Mouse (Mus musculus): Measurements from ENCODE around the gene Tec.

The Tec gene

DNA sequence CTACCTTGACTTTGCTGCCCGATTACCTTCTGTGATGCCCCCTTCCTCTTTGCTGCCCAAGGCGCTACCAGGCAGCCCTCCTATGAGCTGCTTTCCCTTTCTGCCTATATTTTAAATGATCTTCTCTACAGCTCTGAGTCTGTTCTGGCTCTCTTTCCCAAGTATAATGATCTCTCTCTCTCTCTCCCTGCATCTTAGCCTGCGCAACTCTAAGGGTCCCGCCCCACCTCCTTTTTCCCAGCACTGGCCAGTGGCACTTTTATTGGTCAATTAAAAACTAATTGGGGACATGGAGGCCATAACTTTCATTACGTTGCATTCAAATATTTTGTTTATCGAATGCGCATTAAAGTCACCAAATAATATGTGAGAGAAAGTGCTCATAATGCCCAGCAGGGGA is 20.0 kb upstream of the Tec start:
- DNase-seq = no peak

DNA sequence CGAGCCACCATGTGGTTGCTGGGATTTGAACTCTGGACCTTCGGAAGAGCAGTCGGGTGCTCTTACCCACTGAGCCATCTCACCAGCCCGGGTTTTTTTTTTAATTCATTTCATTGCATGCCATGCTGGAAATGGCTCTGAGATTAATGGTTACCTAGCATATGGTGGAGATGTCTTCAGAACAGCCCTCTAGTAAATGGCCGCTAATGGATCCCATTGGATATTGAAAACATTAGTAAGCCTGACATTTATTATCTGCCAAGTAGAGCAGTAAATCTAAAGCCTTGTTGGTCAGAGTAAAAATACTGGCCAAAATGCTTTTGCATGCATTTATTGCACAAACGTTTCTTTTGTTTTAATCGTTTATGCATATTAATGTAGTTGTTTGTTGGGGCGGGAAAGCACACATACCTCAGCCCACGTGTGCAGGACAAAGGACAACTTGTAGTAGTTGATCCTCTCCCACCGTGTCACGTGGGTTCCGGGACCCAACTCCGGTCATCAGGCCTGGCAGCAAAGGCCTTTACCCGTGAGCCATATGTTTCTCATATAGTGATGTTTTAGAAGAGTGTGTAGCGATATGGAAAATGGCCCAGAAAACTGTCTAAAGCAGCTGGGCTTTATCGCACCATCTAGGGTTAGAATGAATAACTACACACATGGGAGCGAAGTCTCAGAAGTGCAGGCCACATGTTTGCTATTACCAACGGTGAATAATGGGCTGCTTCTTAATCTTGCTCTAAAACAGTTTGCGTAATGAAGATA is 18.4 kb upstream of the Tec start:
- no peak for DNase-seq

DNA sequence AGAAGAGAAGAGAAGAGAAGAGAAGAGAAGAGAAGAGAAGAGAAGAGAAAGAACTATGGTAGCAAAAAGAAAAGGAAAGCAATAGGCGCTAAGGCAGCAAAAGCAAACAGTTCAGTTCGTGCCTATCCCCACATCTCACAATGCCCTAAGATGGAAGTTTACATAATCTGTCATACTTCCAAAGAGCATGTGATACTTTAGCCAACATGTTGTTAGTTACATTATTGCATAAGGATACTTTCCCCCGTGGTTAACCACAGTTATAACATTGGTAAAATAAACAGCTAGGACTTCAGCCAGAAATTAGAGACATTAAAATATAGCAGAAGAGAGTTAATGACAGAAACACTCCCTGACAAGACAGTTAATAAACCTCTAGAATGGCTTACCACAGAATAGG is 15.4 kb upstream of the Tec start:
- DNase-seq = no peak

DNA sequence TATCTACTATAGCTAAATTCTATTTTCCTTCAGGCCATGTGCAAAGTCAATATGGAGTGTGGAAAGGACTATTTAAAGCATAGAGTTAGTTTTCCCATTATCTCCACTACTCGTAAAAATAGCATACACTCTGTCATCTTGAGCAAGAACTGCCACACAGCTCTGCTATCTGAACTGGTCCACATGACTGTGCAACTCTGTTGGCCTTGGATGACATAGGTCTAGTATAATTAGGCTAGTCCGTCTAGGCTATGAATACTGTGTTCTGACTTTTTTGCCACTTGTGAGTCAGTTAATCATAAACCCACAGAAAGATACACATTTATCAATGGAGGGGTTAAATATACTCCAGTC is 14.1 kb upstream of the Tec start:
- no peak for DNase-seq

DNA sequence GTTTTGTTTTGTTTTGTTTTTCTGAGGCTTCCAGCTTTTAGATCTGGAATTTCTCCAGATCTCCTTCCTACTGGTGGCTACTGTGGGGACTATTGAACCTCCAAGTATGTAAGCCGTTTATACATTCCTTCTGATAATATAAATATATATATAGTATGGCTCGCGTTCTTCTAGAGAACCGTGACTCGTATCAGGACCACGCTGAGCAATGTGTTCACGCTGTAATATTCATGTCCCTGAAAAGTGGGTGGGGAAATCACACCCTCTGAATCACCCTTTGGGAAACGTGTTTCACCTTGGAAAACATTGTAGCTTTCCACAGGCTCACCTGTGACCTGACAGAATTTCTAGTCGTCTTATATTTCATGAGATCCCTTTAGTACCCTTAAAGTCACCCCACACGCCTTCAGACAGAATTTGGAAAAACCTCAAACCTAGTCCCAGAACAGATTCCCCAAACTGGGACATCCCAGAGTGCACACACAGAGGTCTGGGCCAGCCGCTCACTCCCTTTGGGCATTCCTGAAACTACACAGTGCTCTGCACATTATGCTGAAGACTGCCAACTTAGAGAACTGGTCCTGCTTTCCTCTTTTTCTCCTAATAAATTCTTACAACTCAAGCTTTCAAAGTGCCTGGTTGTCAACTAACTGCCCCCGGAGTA is 13.6 kb upstream of the Tec start:
- no peak for DNase-seq

DNA sequence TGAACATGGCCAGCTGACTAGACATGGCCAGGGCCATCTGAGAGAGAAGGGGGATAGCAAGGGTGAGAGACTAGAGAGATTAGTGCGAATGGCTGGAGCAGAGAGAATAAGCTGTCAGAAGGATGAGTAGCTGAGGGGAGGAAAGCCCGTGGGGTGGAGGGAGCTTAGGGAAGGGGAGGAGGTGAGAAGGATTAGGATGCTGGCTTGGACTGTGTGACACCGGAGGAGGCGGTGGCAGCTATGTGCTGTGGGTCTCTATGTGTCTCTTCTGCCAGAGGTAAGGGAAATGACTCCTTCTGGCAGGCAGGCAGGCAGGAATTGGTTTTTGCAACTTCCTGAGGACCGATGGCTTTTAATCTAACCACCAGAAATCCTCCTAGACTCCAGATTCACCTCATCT is 11.5 kb upstream of the Tec start:
- no peak for DNase-seq

DNA sequence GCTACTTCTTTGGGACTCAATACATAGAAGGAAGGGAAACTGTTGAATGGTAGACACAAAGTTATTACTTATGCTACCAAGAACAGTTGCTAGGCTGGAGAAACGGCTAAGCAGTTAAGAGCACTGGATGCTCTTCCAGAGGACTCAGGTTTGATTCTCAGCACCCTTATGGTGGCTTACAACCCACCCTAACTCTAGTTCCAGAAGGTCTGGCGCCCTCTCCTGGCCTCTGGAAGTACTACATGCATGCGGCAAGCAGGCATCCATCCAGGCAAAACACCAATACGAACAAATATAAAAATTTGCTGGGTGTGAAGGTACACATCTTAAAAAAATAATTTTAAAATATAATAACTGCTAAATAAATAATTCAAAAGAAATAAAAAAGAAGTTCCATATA is 2.8 kb upstream of the Tec start:
- no peak for DNase-seq

DNA sequence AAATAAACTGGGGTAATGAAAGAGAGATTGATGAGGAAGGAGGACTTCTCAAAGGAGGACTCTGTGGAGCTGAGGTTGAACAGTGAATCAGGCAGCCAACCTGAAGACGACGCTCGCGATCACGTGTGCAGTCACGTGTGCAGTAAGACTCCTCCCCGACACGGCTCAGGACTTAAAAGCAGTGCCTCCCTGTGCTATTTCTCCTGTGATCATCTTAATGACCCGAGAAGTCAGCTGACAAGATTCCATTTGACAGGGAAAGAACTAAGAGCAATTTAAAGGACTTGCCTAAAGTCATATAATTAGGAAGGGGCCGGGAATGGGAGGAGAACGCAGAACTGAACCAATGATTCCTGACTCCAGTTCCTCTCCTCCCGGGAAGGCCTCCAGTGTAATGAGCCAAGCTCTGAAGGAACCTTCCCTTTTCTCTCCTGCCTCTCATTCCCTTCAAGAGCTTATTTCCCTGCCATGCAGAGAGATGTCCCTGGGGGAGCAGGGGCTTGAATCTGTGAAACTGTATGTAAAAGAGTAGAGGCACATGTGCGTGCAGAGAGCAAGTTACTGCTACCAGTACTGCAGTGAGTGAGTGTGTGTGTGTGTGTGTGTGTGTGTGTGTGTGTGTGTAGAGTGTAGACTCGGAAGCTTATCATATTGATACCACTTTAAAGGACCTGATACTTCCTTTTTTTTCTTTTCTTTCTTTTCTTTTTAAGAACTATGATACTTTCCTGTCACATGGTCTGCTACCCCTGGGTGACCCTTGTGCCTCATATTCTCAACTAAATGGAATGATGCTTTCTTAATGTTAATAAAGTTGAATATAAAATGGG is 1.7 kb upstream of the Tec start:
- peak; percentile 58 to 82 for DNase-seq

DNA sequence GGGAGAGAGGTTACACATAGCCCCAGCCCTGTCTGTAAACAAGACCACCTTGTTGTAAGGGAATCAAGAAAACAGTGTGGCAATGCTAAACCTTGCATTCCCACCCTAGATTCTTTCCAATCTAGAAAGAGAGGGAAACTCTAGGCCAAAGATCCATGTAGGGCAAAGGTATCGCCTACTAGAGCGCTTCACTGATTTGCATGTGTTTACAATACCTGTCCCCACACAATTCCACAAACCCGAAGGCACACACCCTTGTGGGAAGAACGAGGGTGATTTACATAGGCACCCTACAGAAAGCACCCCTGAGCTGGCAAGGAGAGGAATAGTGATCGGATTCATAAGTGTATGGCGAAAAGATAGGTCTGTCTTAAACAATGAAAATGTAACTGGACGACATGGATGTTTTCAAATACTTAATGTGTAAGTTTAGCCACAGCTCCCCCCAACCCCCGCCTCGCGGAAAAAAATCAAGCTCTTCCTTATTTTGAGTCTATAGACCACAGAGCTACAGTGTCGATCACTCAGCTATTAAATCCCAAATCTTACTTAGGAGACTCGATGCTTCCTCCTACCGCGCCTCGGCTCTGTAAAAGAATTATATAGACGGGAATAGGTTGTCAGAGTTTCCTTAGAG is 1.1 kb downstream of the Tec start:
- DNase-seq = no peak

DNA sequence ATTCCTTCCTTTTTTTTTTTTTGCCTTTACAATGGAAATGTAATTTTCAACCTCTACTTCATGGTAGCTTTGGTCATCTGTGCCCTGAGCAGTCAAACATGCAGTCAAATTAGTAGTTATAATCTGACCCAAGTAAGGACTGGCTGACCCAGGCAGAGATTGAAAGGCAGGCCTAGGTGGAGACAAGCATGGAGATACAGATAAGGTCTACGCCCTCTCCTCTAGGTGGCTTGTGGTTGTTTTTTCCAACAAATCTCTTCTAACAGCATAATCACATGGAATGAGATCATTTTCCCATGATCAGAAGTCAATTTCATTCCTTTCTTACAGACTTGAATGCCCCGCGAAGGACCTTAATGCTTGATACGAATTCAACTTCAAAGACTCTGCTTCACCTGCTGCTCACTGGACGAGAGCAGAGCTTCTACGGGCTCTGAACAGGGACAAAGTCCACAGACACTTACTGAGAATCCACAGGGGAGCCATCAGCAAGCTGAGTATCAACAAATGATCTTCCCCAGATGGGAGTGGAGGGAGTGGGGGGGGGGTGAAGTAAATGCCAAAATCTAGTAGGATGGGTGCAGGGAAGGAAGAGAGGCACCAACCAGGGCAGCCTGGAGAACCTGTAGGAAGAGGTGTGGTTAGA is 1.9 kb downstream of the Tec start:
- DNase-seq = no peak

DNA sequence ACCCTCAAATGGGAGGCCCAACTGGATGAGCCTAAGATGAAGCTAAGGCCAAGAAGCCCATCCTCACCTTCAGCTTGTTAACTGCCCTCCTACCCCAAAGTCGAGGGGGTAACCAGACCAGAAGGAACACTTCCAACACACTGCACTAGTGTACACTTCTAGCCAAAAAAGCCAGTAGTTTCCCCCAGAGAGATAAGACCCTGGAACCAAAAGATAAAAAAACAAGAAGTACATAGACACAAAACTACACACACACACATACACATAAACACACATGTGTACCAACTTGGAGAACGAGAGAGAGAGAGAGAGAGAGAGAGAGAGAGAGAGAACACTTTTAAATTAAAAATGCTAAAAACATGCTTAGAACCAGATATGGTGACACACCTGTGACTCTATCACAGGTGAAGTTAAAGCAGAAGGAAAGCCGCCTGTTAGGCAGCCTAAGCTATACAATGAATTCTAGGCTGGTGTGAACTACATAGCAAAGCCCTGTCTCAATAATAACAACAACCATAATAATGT is 3.6 kb downstream of the Tec start:
- DNase-seq = no peak

DNA sequence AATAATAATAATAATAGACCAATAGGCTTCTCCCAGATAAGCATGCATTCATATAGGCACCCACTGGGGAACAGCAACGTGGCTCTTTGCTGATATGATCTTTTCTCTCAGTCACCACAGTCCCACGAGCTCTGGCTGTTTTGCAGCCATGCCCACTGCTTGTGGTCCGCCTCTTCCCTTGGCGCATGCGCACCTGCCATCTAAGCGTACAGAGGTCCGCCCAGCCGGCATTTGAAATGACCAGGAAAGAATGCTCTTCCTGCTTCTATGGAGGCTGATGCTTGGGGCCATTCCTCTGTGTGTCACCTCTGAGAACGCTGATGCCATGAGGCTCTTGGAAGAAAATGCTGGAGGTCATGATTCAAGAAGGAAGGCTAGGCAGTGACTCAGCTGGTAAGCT is 5.1 kb downstream of the Tec start:
- DNase-seq = no peak

DNA sequence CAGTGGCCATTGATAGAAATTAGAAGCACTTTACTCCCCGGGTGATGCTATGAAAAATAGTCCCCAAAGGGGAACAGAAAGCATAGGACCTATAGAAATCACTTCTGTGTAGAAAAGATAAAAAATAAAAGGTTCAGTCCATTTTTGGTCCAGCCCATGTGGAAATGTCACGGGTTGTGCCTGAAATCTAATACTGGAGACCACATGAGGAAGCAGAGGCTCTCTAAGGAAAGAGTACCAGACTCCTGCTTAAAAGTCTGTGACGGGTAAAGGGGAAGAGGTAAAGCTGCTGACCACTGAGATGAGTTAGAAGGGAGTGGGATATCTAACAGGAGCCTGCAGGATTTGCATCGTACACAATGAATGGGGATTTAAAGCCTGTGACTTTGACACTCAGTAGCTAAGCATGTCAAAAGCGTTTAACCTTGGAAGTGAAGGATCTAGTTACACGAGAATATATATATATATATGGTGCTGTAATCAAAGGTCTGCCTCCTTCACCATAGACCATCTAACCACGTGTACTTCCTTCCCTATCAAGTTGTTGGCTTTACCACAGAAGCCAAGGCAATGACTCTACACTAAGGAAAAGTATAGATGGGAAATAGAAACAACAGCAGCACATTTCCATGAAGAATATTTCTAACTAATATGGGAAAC is 6.4 kb downstream of the Tec start:
- no peak for DNase-seq

DNA sequence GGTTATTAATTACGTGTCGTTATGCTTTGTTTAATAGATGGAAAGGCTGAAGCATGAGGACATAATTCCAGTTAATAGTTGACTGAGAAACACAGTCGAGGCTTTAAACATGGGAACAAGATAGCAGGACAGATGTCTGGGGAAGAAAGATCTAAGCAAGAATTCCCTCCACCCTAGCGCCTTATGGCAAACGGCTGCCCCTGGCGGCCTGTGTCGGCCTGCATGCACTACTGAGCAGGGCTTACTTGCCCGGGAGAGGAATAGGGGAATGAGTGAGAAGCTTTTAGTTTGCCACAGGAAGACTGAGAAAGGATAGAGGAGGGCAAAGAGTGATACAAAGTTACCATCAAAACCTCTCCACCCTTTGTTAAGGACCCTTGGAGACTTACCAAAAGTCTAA is 7.4 kb downstream of the Tec start:
- peak; percentile 46 to 63 for DNase-seq

DNA sequence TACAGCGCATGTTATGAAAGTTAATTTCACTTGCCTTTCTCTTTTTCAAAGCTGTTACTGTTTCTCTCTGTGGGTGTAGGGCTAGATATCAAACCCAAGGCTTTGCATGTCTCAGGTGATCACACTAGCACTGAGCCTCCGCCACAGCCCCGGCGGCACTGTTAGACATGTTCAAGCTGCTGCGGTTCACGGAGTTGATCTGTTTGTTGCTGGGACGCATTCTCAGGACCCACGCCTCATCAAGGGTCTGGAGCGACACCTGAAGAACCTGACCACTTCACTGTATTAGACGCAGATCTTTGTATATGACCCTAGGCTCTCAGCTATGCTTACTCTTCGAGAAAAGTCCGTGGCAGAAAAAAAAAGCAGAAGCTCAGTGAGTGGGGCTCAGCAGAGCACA is 10.0 kb downstream of the Tec start:
- DNase-seq = no peak

DNA sequence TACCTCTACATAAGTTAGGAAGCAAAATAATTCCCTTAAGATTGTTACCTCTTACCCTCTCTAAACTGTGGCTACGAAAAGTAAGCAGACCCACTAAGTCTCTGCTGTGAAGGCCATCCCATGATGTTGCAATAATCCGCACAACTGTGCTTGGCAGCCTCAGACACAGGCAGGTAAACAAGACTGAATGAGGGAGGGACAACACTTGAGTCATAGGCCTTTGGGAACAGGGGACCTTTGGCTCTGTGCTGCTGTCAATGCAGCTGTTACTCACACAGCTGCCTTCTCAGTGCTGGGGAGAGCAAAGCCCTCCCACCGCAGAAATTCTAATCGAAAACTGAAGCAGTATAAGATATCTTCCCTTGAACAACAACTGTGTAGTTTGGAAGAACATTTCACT is 10.5 kb downstream of the Tec start:
- no peak for DNase-seq

DNA sequence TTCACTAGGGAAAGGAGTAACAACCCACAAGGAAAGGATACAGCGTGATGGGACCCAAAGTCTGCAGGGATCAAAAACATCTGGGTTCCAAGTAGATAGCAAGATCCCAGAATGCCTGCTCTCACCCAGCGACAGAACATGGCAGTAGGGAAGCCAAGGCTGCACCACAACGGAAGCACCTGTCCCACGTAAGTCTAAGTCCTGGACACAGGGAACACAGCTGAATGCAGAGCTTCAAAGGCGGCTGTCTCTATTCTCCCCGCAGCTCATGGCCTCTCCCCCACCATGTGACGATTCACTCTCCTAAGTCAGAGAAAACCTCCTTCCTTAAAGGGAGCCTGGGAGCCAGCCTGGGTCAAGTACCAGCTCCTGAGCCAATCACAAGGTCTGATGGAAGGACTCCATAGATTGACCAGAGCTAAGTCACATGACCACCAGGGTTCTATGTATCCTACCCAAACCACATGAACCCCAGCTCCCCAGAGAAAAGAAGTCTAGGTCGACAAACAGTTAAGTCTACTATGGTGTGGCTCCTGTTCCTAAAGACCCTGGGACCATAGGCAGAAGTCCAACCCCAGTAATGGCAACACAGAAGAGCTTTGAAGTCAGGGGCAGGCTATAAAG is 11.9 kb downstream of the Tec start:
- no peak for DNase-seq

DNA sequence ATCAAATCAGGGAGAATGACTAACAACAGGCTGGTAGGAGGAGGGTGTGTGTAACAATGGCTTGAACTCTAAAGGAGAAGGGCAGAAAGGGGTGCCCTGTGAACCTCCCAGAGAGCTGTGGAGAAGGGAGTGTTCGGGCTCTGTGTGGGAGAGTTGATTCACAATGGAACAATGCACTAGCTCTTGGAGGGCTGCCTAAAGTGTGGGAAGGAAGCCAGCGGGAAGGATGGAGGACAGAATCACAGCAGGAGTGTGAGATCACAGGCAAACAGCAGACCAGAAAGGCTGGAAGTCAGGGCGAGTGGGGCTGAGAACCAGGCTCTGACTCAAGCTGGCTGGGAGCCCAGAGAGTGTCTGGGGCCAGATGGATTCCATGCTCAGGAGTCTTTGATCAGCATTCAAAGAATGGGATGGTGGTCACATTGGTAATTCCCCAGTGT is 12.6 kb downstream of the Tec start:
- peak; percentile 68 to 70 for DNase-seq

DNA sequence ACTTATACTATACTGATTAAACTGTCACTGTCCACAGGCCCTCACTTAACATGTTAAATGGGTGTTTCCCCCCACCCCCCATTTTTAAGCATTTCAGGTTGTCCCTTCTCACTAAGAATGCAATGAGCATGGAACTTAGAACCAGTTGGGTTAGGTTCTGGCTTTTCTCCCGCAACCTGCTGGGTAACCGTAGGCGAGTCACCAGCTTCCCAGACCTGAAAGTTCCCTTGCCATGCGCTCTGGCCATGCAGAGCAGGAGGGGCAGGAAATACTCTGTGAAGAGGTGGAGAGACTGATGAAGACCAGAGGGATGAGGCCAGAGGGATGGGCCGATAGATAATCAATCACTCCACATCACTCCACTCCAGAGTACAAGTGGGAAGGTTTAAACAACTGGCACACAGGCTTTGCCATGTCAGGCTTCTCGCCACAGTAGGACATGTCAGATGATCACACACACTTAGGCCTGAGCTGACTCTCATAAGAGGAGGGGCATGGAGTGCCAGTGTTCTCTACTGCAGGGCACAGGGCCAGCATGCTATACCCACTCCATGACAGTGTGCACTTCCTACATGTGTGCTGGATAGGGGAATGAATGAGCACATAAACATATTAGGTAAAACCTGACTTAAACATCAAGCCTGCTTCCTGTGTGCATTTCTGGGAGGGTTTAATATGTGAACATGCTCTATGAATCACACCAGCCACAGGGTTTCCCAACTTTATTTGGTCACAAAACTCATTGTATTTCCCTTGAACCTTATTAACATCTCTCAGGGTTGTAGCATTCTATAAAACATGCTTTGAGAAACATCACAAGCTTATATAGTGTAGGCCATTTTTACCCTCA is 13.9 kb downstream of the Tec start:
- DNase-seq = no peak

DNA sequence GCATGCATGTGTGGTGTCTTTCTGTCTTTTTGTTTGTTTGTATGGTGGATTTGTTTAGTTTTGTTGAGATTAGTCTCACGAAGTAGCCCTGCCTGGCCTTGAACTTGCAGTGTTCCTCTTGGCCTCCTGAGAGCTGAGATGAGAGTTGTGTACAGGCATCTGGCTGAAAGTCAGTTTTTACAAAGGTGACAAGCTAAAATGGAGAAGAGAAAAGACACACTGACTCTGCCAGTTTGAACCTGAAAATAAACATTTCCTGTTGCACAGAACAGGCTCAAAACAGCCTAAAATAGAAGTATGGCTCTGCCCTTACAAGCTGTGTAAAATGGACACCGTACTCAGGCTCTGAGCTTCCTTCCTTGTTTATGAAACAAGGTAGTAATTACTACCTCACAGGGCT is 14.9 kb downstream of the Tec start:
- no peak for DNase-seq

Measured in kidney, postnatal 25 days (tissue).